Mouse (Mus musculus) hindlimb bud, embryonic 11.5 days (tissue): Measurements from ENCODE around the gene Setd3.

Experiments
- DNase-seq: peaks from one replicate; pipeline ENCODE4 v3.0.0-alpha.2; 2012; ENCODE audit warnings: low read depth, low spot score; ENCODE audit errors: extremely low spot score

The Setd3 gene

GRCm38 (mm10) chr12:108078122-108078752, 100.9 kb downstream of the Setd3 start:
- DNase-seq = no peak

GRCm38 (mm10) chr12:108072907-108073306, 106.2 kb downstream of the Setd3 start:
- DNase-seq = no peak

- no peak for DNase-seq
Measured at GRCm38 (mm10) chr12:108070685-108071662, 108.1 kb downstream of the Setd3 start.

GRCm38 (mm10) chr12:108069504-108069903, 109.6 kb downstream of the Setd3 start:
- DNase-seq = no peak

GRCm38 (mm10) chr12:108067811-108068375, 111.2 kb downstream of the Setd3 start:
- no peak for DNase-seq

- no peak for DNase-seq
Measured at GRCm38 (mm10) chr12:108067231-108067630, 111.9 kb downstream of the Setd3 start.

- no peak for DNase-seq
Measured at GRCm38 (mm10) chr12:108064396-108064998, 114.6 kb downstream of the Setd3 start.

- DNase-seq = no peak
Measured at GRCm38 (mm10) chr12:108063986-108064385, 115.1 kb downstream of the Setd3 start.

GRCm38 (mm10) chr12:108062137-108062536, 117.0 kb downstream of the Setd3 start:
- no peak for DNase-seq

- DNase-seq = no peak
Measured at GRCm38 (mm10) chr12:108061661-108062060, 117.5 kb downstream of the Setd3 start.
